Mouse (Mus musculus) E14TG2a.4 (cell line): ENCODE measurements around the gene Dnase2a.

Experiments
- H3K27me3 ChIP-seq: 2 replicates; pipeline ENCODE4 v1.6.1; 2014; ENCODE audit warnings: low read length, control low read depth; ENCODE audit not compliant: insufficient read depth
- H3K36me3 ChIP-seq: 2 replicates; pipeline ENCODE4 v1.6.1; 2014; ENCODE audit warnings: low read length, control low read depth; ENCODE audit not compliant: insufficient read depth
- H3K4me1 ChIP-seq: replicated peaks from 2 replicates; pipeline ENCODE4 v1.6.1; 2014; ENCODE audit warnings: low read depth, low read length, control low read depth
- H3K4me3 ChIP-seq: replicated peaks from 2 replicates; pipeline ENCODE4 v1.5.1; 2014; ENCODE audit warnings: mild to moderate bottlenecking, low read length
- H3K9me3 ChIP-seq: 2 replicates; pipeline ENCODE4 v1.6.1; 2014; ENCODE audit warnings: low read length, control low read depth
- CTCF ChIP-seq: conservative IDR thresholded peaks from 2 replicates; pipeline ENCODE4 v1.5.1; 2014; ENCODE audit warnings: low read length
- NANOG ChIP-seq: IDR thresholded peaks from 2 replicates; pipeline ENCODE4 v1.6.1; 2014; ENCODE audit warnings: borderline replicate concordance, low read length, mixed read lengths
- POU5F1 ChIP-seq: IDR thresholded peaks from 2 replicates; pipeline ENCODE4 v1.6.1; 2014; ENCODE audit warnings: low read length, borderline replicate concordance

Dnase2a gene

GRCm38 (mm10) chr8:84908421-84909161 is at the start of gene Dnase2a:
TSS of gene Dnase2a (plus strand) at chr8:84908560.
- no peaks in the 10 kb centered on the region for H3K9me3 ChIP-seq
- H3K4me3 ChIP-seq = peak within 1 kb of the TSS; percentile 87
- H3K4me1 ChIP-seq = peaks cover 69% of the 10 kb centered on the region
- no peak for TF ChIP-seq POU5F1
- TF ChIP-seq CTCF = no peak
- no peak for TF ChIP-seq NANOG
- peaks cover 23% of the 10 kb centered on the region for H3K27me3 ChIP-seq
- H3K36me3 ChIP-seq = peaks cover 27% of the 10 kb centered on the region

GRCm38 (mm10) chr8:84871376-84872308 is 36.7 kb upstream of the Dnase2a start, which contains the start of gene Syce2:
TSS of gene Syce2 (plus strand) at chr8:84872111.
- H3K4me1 ChIP-seq = peaks cover 26% of the 10 kb centered on the region
- TF ChIP-seq NANOG = no peak
- TF ChIP-seq CTCF = peak; percentile 3; the same call in 1 of the 2 replicates
- TF ChIP-seq POU5F1 = no peak
- H3K4me3 ChIP-seq = peak within 1 kb of the TSS; percentile 82

DNA sequence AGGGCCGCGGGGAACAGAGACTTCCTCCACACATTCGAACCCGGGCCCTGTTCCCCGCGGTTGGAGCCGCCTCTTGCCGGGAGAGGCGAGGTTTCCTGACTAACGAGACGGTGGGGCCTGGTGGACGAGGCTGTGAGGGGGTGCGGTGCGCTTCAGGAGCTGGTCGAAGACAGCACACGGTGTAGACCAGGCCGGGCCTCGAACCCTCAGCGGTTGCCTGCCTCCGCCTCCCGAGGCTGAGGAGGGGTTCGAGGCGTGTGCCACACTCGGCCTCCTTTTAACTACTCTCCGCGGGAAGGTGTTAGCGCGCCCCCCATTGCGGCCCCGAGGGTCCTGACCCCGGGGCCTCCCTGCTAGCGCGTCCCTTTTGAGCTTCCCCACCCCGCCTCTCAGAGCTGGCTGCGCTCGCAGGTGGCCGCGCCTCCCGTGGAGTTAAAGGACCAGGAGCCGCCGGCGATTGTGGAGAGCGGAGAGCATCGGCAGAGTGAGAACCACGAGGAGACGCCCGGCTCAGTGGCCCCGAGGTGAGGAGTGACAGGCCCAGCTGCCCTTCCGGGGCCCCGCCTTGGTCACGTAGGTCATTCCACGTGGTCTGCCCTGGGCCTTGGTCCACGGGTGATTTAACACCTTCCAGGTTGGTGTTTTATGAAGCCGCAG is 35.9 kb upstream of the Dnase2a start:
- H3K36me3 ChIP-seq = peaks cover 75% of the 10 kb centered on the region
- H3K9me3 ChIP-seq = no peaks in the 10 kb centered on the region
- peaks cover 23% of the 10 kb centered on the region for H3K4me1 ChIP-seq
- H3K4me3 ChIP-seq = peak overlapping the region; percentile 82
- TF ChIP-seq NANOG (no peak), CTCF (no peak), POU5F1 (no peak)
- H3K27me3 ChIP-seq = peaks cover 6% of the 10 kb centered on the region

More at GRCm38 (mm10) chr8:84871376-84872308, 36.7 kb upstream of the Dnase2a start, which contains the start of gene Syce2:
- Histone ChIP-seq H3K36me3 (peaks cover 75% of the 10 kb centered on the region), H3K9me3 (no peaks in the 10 kb centered on the region), H3K27me3 (peaks cover 6% of the 10 kb centered on the region)

DNA sequence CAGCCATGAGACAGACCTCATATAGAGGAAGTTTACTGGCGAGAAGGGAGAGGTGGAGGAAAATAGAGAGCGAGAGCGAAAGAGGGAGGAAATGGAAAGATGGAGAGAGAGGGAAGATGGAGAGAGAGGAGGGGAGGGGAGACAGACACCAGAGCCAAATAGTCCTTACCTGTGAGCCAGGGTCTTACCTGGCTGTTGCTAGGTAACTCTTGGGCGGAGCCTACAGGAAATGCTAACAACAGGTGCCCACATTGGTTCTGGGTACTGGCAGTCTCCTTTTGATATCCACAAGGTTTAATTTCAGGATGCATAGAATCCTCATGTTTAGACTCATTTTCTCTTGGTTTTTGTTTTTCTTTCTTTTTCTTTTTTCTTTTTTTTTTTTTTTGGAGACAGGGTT is 35.3 kb upstream of the Dnase2a start:
- TF ChIP-seq CTCF = no peak
- TF ChIP-seq POU5F1 = no peak
- no peak for TF ChIP-seq NANOG
- no peaks in the 10 kb centered on the region for H3K9me3 ChIP-seq
- H3K27me3 ChIP-seq = peaks cover 6% of the 10 kb centered on the region
- peak overlapping the region; percentile 82 for H3K4me3 ChIP-seq
- H3K36me3 ChIP-seq = peaks cover 75% of the 10 kb centered on the region
- H3K4me1 ChIP-seq = peaks cover 23% of the 10 kb centered on the region

DNA sequence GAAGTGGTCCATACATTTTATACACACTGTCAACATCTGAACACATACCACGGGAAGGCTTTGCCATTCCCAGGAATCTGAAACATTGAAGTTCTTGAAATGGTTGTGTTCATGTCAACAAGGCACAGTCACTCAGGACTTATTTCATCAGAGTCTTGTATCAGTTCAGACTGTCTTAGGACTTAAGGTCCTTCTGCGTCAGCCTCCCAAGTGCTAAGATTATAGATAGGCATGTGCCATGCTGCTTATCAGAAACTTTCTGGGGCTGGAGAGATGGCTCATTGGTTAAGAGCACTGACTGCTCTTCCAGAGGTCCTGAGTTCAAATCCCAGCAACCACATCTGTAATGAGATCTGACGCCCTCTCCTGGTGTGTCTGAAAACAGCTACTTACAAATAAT is 34.0 kb upstream of the Dnase2a start:
- Histone ChIP-seq H3K4me3 (no peak overlapping the region), H3K4me1 (peaks cover 27% of the 10 kb centered on the region), H3K36me3 (peaks cover 71% of the 10 kb centered on the region), H3K27me3 (peaks cover 6% of the 10 kb centered on the region), H3K9me3 (no peaks in the 10 kb centered on the region)
- no peak for TF ChIP-seq POU5F1
- no peak for TF ChIP-seq CTCF
- TF ChIP-seq NANOG = no peak

DNA sequence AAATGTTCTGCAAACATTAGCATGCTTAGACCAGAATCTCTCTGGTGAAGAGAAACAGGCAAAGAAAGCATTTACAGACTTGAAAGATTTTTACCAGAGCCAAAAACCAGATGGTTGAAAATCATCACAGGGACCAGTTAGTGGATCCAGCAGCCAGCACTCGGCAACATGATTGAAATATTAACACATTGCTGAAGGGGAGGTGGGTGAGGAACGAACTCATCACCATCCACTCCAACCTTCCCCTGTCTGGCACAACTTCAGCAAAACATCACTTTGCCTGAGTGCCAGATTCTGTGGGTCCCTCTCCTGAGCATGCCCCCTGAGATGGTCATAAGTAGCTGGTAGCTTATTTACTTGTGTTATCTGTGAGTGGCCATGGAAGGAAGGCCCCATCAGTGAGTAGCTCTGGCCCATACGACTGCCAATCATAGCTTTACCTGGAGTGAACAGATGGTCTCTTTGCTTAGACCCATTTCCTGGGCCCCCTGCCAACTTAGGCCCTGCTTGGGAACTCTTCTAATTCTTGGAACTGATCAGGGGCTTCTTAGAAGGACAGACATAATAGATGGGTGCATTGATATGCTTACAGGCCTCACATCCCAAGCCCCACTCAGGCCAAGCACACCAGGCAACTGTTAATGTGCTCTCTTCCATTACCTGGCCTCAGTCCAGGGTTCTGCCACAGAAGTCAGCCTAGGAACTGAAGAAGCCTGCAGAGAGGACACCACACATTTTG is 30.9 kb upstream of the Dnase2a start:
- Histone ChIP-seq H3K36me3 (peaks cover 78% of the 10 kb centered on the region), H3K4me1 (peaks cover 14% of the 10 kb centered on the region), H3K27me3 (peaks cover 6% of the 10 kb centered on the region), H3K4me3 (no peak overlapping the region), H3K9me3 (no peaks in the 10 kb centered on the region)
- TF ChIP-seq POU5F1 (no peak), NANOG (no peak), CTCF (no peak)

- H3K4me3 ChIP-seq = no peak overlapping the region
- H3K4me1 ChIP-seq = peaks cover 4% of the 10 kb centered on the region; the same call in 1 of the 2 replicates
- TF ChIP-seq CTCF (no peak), POU5F1 (no peak)
- no peaks in the 10 kb centered on the region for H3K27me3 ChIP-seq
- no peaks in the 10 kb centered on the region for H3K9me3 ChIP-seq
- peaks cover 85% of the 10 kb centered on the region for H3K36me3 ChIP-seq
Measured at GRCm38 (mm10) chr8:84878915-84879314, 29.4 kb upstream of the Dnase2a start.

GRCm38 (mm10) chr8:84884728-84885127 is 23.6 kb upstream of the Dnase2a start:
- TF ChIP-seq NANOG (no peak), POU5F1 (no peak)
- peaks cover 92% of the 10 kb centered on the region for H3K36me3 ChIP-seq
- no peaks in the 10 kb centered on the region for H3K4me1 ChIP-seq
- no peaks in the 10 kb centered on the region for H3K27me3 ChIP-seq
- no peak overlapping the region for H3K4me3 ChIP-seq
- no peaks in the 10 kb centered on the region for H3K9me3 ChIP-seq
